ENCODE assay signal across 14 mouse cellular contexts in genomic region chr17:65000626-65001135, GRCm38 (mm10).
DNase-seq lines count a peak whose midpoint lies in the region.
"Had no signal": no experiment of that assay in that cellular context is flagged by ENCODE, and none has a peak within 500 bp of the region (broad histone marks: within the 10 kb centered on the region; RNA-seq: fewer than 3 reads in every experiment).

No protein-coding gene starts in this region.

- peak; percentile 5 to 9 for DNase-seq in heart, adult 18-20 months
- no peak for DNase-seq in heart, postnatal 36 days
- peak; percentile 1 for DNase-seq in ovary, postnatal 14 days (ENCODE audit: low spot score)
- no peak for DNase-seq in ovary, postnatal 36 days (ENCODE audit: low spot score)
- peak; percentile 10 for DNase-seq in gastrocnemius, postnatal 14 days
- DNase-seq in frontal cortex, postnatal 14 days (ENCODE audit: low spot score in 2 of 2), result no peak
- DNase-seq in left cerebral cortex, postnatal 10 days (ENCODE audit: extremely low spot score in 1 of 2, low spot score in 2 of 2), result no peak
- DNase-seq: adrenal gland, postnatal 10 days; B cell, adult 2 months; cerebellum, adult 11-12 months; cerebellum, adult 9-10 months; cerebellum, postnatal 25 days; heart, postnatal 4 days; kidney, adult 8-10 months had no signal

- intact Hi-C loops in heart, postnatal 36 days (cut with DNase I), result no loop called here
- intact Hi-C loops in gastrocnemius, postnatal 14 days (cut with DNase I; ENCODE audit: low total_unique reads), result no loop called here
- intact Hi-C loops in left cerebral cortex, postnatal 10 days (cut with DNase I), result no loop called here

Comparison
In these comparisons a context has a peak if more than half of its experiments do, and no peak if none do; other contexts are left out.
1. DNase-seq: peak in heart, adult 18-20 months (2 of 2), ovary, postnatal 14 days (single experiment) and gastrocnemius, postnatal 14 days (single experiment); none in heart, postnatal 36 days (0 of 2), ovary, postnatal 36 days (single experiment), frontal cortex, postnatal 14 days (0 of 2) and left cerebral cortex, postnatal 10 days (0 of 2).